Mouse (Mus musculus) cerebellum, adult (tissue): ENCODE measurements at regions not wholly inside any gene's neighbourhood (a gene's known extent, or its start where the extent isn't known, plus 50 kb on each side); places are given as distances from the start of the nearest gene placed in this dataset.

Experiments
- ATAC-seq: cut with Nextera tagmentation; 2 replicates; pipeline ENCODE4 v1.9.2; 2017; ENCODE audit warnings: mild to moderate bottlenecking, moderate library complexity, mixed read lengths; ENCODE audit not compliant: insufficient number of reproducible peaks, low FRiP score, low TSS enrichment

DNA sequence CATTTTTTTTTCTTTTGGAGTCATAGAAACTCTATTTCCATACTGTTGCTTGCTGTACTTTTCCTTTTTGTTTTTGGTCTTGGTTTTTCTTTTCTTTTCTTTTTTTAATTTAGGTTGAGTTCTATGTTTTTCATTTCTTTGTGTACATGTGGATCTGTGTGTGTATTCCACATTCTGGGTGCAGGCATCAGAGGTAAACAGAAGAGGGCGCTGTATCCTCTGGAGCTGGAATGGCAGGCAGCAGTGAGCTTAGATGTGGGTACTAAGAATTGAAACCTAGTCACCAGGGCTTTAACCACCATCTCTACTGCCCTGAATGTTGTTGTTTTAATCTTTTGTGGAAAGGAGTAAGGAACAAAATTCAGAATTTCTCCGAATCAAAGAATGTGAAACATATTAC lies 266.3 kb upstream of the Lyplal1 start:
- ATAC-seq: no peak

DNA sequence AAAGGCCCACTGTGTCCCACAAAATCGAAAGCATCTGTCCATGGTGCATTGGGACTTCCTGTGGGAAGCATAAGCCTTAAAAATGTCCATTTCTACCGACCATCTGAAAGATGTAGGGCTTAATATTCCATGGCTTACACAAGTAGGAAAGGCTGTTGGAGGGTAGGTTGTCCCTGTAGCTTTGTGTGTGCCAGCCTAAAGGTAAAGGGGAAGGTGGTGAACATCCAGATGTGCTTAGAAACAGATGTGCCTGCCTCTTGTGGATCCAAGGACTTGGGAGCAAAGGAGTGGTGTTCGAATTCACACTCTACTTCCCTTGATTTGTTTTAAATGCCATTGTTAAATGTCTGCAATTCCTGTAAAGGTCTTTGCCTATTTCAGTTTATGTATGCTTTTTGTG lies 265.9 kb upstream of the Lyplal1 start:
- ATAC-seq: no peak

DNA sequence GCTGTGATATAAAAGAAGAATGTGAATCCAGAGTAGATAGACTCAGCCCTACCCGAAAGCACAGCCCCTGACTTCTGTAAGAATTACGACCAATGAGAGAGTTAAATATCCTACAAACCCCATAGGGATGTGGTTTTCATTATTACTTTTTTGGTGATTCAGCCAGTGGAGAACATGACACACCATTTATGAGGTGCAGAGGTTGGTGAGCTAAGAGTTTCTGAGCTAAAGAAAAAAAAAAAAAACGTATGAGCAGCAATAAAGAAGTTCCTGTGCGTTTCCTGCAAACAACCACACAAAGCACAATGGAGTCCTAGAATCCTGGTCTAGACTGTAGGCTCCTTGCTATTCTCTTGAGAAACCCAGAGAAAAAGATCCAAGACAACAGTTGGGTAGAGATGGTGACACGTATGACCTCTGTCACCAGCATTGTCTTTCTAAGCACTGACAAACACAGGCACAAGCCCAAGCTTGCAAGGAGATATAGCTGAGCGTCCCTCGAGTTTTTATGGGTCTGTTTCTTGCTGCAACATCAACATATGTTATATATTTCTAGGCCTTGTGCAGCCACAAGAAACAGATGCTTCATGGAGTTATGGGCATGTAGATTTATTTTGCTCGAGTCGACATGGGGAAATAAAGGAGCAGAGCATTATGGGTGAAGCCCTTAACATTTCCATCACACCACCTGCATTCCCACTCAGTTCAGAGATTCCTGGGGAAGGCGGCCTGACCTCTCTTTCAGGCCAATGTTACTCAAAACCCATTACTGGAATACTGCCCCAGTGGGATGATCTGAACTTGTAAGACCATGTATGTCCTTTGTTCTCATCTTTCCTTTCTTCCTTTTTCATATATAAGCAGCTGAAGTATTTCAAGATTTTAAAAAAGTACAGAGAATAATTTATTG lies 263.1 kb upstream of the Lyplal1 start:
- ATAC-seq: no peak

DNA sequence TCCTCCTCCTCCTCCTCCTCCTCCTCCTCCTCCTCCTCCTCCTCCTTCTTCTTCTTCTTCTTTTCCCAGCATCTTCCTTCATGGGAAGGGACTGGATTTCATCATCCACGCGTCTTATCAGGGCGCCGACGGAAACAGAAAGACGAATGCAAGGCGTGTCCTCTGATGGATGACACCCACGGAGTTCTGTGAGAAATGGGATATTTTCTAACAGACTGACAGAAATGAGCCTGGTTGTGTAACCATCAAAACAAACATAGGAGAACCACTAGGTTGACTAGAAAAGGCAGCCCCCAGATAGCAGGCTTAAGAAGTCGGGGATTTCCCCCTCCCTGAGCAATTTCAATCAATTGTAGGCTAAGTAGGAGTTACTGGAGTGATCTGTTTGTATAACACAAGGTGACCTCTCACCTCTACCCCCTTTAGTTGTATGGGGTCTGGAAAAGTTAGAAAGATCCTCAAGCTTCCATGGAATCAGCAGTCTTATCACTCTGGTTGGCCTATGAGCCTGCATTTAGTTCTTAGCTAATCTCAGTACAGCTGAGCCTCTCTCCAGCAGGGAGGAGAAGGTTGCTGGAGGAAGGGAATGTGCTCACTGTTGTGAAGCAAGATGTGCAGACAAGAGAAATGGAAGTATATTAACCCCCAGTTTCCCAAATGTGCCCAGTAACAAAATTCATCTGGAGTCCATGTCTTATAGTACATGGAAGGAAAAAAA lies 260.0 kb upstream of the Lyplal1 start:
- ATAC-seq: no peak

DNA sequence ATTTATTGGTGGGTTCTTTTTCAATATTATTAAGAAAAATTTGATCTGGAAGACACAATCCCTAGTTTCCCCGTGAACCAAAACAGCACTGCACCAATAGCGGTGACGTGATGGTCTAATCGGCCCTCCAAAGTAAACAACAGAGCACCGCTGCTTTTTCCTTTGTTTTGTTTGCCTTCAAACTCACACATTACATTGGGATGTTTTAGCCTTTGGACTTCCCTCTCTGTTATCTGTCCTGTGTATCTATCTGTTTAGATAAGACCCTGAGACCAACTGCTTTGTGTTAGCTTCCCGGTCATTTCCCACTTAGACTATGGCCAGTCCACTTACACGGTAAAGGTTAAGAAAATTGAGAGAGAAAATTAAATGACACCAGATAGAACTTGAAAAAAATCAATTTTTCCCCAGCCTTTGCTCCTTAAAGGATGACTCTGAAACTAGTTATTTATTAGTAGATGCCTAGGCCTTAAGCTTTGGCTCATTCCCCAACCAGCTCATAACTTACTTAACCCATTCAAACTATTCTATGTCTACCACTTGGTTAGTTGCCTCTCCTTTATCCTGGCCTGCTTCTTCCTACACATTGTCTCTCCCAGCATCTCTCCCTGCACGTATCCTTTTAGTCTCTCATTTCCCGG lies 257.0 kb upstream of the Lyplal1 start:
- ATAC-seq: no peak

DNA sequence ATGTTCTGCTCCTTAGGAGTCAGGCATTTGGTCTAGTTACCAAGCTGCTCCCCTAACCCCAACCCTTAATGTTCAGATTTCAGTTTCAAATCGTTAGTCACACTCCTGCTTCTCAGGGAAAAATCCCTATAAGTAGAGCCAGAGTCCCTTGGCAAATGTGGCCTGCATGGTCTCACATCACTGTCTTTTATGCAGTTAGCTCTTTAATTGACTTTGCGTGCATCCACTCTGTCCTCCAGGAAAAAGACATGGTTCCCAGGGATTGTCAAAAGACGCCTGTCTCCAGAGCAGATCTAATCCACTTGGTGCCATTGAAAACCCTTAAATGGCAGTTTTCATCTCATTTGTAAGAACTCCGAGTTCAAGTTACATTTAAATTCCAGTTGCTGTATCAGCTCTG lies 256.3 kb upstream of the Lyplal1 start:
- ATAC-seq: no peak

DNA sequence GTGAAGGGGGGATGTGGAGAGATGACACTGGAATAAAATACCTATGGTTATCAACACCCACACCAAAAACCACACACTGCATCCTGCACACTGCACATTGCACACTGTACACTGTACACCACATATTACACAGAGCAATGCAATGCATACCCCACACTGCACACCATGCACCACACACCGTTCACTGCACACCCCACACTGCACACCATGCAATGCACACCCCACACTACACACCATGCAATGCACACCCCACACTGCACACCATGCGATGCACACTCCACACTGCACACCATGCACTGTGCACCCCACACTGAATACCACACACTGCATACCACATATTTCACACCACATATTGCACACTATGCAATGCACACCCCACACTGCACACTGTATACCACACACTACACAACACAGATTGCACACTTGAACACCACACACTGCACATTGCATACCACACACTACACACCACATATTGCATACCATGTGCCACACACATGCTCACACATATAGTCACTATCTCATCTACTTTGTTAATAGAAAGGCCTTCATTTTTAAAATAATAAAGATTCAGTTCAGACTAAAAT lies 255.8 kb upstream of the Lyplal1 start:
- ATAC-seq: no peak

DNA sequence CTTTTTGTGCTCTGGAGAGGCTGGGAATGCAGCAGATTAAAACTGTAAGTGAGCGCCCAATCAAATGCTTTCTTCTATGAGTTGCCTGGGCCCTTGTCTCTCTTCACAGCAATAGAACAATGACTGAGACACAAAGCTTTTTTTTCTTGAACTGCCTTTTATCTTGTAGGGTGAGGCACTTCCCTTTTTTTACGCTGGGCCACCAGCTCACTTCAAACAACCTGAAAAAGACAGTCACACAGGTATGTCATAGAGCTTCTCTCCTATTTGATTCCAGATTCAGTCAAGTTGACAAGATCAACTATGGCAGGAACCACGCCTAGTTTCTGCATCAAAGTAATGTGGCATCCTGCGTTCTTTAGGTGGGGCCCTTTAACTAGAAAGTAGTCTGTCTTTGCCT lies 246.2 kb upstream of the Lyplal1 start:
- no peak for ATAC-seq

DNA sequence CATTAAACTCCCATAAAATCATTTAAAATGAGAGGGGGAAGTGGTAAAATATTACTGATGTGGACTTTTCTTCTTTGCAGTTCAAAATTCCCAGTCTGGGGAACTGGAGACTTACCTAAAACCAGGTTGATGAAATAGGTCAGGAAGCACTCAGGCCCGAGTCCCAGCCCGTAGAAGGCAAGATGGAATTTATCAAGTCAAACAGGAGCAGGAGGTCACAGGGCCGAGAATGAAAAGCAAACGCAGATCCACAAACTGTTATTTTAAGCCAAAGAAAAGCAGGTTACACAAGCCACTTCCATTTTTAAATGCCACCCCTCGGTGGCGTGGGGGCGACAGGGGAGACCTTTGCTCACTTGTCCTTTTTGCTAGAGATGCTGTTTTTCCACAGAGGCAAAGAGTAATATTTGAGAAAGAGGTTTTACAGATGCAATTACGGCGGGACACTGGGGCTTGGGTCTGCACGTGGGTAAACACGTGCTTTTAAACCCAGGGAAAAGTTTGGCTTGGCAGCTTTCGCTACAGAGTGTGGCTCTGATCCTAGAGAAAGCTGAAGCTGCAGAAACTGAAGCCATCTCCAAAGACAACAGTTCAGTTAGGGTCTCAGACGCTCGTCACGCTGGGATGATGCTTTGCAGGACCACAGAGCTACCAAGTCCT lies 241.0 kb upstream of the Lyplal1 start:
- ATAC-seq: no peak

DNA sequence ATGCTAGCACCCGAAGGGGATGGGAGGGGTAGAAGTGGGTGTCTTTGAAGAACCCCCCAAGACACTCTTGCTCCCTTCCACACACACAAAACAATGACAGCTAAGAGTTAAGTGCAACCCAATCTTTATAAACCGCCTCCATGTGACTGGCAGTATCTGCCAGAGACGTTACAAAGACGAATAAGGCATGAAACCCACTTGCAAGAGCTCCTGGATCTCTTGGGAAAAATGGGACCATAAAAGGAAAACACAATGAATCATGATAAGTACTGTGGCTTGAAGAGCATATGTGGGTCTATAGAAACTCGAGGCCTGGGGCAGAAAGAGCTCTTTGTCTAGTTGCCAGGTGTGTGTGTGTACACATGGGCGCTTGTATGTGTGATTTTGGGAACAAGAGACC lies 237.6 kb upstream of the Lyplal1 start:
- ATAC-seq: no peak

DNA sequence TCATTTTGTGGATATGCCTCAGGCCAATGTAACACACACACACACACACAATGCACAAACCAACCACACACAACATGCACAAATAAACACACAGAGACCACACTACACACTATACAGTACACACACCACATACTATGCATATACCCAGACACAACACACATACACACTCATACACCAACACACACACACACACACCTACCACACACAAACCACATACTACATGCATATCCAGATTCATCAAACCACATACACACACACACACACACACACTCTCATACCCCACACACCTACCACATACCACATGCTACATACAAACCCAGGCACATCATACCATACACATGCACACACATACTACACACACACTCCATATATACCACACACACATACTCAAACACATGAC lies 237.0 kb upstream of the Lyplal1 start:
- ATAC-seq: no peak

DNA sequence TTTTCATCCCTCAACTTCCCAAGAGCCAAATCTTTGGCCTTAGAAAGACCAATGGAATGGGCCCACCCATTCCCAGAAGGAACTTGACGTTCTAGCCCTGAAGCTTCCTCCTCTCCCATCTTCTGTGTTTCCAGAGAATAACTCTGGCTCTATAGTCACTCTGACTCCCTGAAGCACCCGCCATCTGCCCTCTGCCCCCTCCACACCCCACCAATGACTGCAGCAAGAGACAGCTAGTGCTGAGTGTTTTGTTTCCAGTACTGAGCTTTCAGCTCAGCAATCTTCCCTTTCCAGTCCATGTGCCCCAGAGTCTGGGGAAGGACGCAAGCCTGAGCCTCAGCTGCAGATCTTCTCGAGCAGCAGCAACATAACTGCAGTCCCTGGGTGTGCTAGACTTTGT lies 233.3 kb upstream of the Lyplal1 start:
- no peak for ATAC-seq

DNA sequence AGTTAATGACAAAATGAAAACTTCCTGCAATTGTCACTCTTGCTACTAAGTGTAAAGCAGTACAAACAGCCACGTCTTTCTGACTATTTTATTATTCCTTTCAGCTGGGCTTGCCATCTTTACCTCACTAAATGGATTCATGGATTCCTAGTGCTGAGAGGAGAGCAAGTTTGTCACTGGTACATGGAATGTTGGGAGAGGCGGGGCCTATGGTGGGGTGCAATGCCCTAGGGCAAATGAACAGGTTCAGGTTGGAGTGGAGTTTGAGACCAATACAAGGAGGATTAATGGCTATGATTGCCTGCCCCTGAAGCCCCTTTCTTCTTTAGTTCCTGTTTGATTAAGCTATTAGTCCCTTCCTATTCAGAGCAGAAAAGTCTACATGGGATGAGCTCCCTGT lies 232.9 kb upstream of the Lyplal1 start:
- no peak for ATAC-seq

DNA sequence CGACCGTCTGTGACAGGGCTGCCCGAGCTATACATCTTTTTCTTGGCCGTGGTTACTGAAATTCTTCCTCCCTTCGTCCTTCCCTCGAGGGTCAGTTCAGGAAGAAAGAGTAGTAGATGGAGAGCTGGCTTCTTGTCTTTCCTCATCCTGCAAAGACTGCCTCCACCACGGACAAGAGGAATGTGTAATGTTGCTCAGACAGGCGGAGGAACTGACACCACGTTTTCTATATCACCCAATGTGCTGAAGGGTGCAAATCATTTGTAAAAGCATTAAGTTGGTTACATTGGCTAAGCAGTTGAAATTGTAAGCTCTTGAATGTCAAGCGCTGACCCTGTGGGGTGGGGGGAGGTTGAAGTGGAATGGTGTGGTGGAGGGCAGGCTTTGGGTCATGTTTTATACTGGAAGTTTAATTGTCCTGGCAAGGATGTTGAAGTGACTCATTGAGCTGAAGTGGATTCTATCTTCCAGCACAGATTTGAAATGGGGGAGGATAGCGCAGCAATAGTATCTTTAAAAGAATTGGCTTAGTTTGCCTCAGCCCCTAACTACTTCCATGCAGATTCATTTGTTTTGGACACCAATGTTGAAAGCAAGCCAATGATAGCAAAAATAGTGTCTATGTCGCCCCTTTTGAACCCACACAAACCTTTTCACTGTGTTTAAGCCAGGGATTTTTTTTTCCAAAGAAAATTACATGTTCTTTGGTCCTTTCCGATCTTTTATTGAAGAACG lies 230.5 kb upstream of the Lyplal1 start:
- no peak for ATAC-seq

DNA sequence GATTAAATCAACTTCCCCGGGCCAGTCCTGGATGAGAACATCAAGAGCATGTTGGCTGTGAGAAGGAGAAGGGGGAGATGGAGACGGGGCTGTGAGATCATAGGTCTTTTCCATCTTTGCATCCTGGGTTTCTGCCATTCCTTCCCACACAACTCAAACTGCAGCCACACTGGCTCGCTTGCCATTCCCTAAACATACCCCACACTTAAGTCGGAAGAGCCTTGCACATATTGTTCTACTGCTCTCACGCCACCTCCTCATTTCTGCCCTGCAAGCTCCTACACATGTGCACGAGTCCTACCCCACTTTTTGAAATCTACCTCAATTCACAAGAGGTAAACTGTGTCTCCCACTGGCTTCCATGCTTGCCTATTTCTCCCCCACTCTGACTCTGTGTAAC lies 228.3 kb upstream of the Lyplal1 start:
- no peak for ATAC-seq

DNA sequence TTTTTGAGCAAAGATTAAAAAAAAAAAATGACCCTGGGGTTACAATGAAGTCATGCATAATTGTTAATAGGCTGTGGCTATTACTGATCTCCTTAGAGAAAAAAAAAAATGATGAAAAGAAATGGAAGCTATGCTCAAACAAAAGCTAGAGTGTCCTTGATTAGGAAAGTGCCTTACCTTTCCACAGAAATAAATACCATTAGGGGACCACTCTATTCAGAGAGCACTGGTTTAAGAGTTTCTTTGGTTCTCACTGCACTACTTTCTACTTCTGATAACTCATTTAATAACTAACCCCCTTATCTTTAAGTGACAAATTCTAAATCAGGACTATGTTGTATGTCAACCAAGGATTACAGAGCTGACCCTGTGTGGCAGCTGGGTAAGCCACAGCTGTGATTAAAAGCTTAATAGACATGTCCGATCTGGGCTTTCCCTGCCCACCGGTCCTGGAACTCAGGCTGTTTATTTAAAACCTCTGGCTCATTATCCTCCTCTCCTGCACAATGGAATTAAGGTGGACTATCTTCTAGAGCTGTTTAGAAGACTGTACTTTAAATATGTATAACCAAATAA lies 225.9 kb upstream of the Lyplal1 start:
- ATAC-seq: no peak

DNA sequence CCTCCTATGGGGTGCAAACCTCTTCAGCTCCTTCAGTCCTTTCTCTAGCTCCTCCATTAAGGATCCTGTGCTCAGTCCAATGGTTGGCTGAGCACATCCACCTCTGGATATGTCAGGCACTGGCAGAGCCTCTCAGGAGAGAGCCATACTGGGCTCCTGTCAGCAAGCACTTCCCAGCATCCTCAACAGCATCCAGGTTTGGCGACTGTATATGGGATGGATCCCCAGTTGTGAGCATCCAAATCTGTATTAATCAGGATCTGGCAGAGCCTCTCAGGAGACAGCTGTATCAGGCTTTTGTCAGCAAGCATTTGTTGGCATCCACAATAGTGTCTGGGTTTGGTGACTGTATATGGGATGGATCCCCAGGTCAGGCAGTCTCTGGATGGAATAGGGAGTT lies 225.3 kb upstream of the Lyplal1 start:
- no peak for ATAC-seq

DNA sequence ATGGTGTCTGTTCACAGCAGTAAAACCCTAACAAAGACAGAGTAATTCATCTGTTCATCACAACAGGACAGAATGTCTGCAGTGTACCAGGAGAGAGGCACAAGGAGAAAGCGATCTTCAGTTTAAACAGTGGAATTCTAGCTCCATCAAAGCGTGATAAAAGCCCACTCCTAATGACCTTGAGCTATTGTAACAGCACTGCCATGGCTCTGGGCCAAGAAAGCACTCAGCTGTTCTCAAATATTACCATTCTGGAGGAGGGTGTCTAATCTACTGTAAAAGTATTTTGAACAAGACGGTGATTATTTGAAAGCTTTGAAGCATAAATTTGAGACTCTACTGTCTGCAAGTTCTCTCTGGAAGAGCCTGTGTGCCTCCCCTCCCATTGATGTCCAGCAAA lies 224.8 kb upstream of the Lyplal1 start:
- no peak for ATAC-seq

DNA sequence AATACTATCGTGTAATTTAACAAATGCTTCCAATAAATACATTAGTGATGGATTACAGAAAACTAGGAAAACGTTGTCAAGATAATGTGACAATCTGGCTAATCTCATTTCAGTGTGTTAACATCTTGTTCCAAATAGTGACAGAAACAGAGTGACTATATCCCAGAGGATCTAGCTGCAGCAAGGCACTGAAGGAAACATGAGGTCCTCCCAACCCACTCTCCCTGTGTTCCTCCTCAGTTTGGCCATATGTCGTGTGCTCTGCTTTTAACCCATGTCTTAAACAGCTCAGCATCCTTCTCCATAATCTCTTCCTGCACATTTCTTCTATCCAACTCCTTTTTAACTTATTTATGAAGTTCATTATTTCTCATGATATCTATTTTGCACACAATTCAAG lies 223.6 kb upstream of the Lyplal1 start:
- no peak for ATAC-seq

DNA sequence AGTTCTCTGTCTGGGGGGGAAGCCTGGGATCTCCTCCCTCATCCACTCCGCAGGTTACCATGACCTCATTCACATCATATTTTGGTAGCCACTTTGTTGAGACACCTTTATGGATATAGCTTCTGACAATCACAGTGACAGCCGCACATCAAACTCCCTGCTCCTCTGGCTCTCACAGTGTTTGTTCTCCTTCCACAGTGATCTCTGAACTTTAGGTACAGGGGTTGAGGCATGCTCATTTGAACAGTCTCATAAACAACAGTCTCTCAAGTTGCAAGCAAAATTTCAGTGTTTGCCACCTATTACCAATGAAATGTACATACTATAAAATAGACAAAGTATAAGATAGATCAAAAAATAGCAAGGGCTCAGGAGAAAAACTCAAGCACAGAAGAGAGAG lies 200.2 kb upstream of the Lyplal1 start:
- ATAC-seq: no peak
